ENCODE assay signal across 14 mouse cellular contexts in genomic region chr3:87053939-87054338, GRCm38 (mm10).
"Had no signal": no experiment of that assay in that cellular context is flagged by ENCODE, and none has a peak within 500 bp of the region (broad histone marks: within the 10 kb centered on the region; RNA-seq: fewer than 3 reads in every experiment).

No protein-coding gene starts in this region.

- H3K4me2 ChIP-seq: neural tube, embryonic 12.5 days; neural tube, embryonic 13.5 days; neural tube, embryonic 15.5 days had no signal

- DNase-seq: retina, postnatal 1 day; right cerebral cortex, adult 18-20 months; right cerebral cortex, postnatal 14 days; right cerebral cortex, postnatal 25 days; right cerebral cortex, postnatal 4 days; spleen, adult 18-20 months; thymus, adult 18-20 months; thymus, adult 2 months; thymus, postnatal 14 days; thymus, postnatal 25 days; thymus, postnatal 36 days had no signal

- H3K9ac ChIP-seq: neural tube, embryonic 12.5 days; neural tube, embryonic 13.5 days; neural tube, embryonic 15.5 days had no signal

- H3K4me3 ChIP-seq: neural tube, embryonic 12.5 days; neural tube, embryonic 13.5 days; neural tube, embryonic 15.5 days had no signal

- H3K27me3 ChIP-seq: neural tube, embryonic 12.5 days; neural tube, embryonic 13.5 days; neural tube, embryonic 15.5 days had no signal

- H3K27ac ChIP-seq: neural tube, embryonic 12.5 days; neural tube, embryonic 13.5 days; neural tube, embryonic 15.5 days had no signal

- H3K36me3 ChIP-seq: neural tube, embryonic 12.5 days; neural tube, embryonic 13.5 days; neural tube, embryonic 15.5 days had no signal

- H3K4me1 ChIP-seq: neural tube, embryonic 12.5 days; neural tube, embryonic 13.5 days; neural tube, embryonic 15.5 days had no signal

- H3K9me3 ChIP-seq: neural tube, embryonic 12.5 days; neural tube, embryonic 13.5 days; neural tube, embryonic 15.5 days had no signal
